Mouse (Mus musculus) heart, adult 2 months (tissue): ENCODE data around the gene Svs1.

Source experiments
- CTCF ChIP-seq: fragments of 200-600 bp; IDR thresholded peaks from 2 replicates; pipeline ENCODE4 v1.8.1; 2022; ENCODE audit warnings: antibody characterized with exemption, mild to moderate bottlenecking, moderate library complexity
- EP300 ChIP-seq: fragments of 200-500 bp; IDR thresholded peaks from 2 replicates; pipeline ENCODE4 v1.6.1; 2011; ENCODE audit warnings: low read depth, low read length, control low read depth; ENCODE audit not compliant: insufficient read depth

- TF ChIP-seq EP300 (no peak), CTCF (no peak)
These were observed 39.8 kb downstream of the Svs1 start for GRCm38 (mm10) chr6:49026496-49026895.
